Mouse (Mus musculus) c-Kit-positive CD71-positive TER-119-positive erythroid progenitor cells, embryonic 14.5 days (primary cell): ENCODE results near the gene Clk3.

Experiments
- DNase-seq: peaks from one replicate; pipeline ENCODE4 v3.0.0-alpha.2; 2013; ENCODE audit warnings: low spot score

Clk3 gene

DNA sequence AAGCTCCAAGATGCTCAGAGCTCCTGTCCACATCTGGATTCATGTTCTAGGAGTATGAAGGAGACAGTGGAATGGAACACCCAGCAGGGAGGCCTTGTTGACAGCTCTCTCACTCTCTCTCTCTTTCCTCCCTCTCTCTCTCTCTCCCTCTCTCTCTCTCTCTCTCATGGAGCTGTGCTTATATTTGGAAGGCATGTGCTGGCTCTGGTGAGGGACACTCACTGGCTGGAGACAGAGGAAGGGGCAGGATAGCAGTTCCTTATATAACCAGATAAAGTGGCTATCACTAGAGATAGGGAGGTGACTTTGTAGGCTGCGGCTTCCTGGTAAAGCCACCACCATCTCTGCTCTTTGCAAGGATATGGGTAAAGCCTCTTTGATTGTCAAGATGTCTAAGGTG is 4.6 kb upstream of the Clk3 start:
- DNase-seq: peak; percentile 64

DNA sequence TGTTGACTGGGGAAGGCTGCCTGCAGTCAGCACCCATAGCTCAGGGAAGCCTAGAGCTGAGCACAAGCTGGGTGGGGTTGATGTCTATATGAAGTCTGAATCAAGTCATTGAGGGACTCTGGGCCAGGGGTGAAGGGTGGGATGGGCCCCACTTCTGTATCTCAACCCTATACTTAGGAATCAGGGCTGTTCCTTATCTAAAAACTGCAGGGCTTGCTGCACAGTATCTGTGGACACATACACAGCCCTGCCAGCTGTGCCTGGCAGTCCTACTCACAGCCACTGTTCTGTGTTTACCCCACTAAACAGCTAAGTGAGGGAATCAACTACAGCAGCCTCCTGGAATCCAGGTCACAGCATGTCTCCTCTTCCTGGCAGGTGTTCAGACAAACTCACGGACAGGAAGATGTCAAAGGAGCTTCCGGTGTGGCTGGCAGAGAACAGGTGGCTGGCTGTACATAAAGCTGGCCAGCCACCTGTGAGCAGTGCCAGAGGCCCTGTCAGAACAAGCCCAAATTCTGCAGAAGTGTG is 3.9 kb upstream of the Clk3 start:
- DNase-seq: peak; percentile 85

DNA sequence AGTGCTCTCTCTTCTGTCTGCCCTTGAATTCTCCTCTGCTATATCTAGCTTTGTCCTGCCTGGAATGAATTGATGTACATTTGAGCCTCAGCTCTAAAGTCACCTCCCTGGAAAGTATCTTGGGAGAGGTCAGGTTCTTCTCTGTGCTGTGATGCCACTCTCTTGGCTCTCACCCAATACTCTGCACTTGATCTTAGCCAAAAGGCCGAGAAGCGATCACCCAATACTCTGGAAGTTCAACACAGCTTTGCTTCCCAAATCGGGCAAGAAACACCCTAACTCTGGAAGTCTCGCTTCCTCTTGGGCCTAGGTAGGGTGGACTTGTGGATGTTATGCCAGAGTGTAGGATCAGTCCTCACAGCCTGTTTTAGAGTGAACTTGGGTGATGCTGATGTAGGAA is 1.6 kb upstream of the Clk3 start:
- no peak for DNase-seq

DNA sequence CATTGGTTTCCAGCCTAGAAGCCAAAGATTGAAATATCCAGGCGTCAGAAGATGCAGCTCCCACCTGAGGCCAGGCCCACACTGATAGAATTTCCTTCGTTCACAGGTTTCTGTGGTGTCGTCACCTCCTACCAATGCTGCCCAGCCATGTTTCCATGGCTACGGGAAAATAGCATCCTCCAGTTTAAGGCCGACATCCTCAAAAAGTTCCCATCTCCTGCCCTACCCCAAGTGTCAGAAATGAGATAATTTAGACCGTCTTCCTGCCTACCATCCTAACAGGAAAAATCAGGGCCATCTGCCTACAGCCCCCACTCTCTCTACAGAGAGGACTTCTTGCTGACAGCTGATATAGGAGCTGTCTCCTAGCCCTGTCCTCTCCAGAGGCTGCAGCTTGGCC is 771 bp upstream of the Clk3 start:
- no peak for DNase-seq

DNA sequence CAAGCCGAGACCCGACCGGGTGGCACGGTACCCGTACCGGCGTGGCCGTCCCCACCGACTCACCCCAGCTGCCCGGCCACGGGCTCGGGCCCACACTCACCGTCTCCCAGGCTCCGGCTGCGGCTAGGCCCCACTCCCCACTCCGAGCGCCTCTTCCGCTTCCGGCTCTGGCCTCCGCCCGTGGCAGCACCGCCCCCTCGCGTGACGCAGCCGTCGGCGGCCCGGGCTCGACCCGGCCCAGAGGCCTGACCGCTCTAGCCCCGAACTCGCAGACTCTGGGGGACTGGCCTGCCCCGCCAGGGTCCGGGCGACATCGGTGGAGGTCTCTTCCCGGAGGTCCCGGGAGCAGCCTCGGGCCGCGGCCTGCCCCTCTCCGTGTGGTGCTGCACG is 691 bp downstream of the Clk3 start:
- DNase-seq: peak; percentile 83

DNA sequence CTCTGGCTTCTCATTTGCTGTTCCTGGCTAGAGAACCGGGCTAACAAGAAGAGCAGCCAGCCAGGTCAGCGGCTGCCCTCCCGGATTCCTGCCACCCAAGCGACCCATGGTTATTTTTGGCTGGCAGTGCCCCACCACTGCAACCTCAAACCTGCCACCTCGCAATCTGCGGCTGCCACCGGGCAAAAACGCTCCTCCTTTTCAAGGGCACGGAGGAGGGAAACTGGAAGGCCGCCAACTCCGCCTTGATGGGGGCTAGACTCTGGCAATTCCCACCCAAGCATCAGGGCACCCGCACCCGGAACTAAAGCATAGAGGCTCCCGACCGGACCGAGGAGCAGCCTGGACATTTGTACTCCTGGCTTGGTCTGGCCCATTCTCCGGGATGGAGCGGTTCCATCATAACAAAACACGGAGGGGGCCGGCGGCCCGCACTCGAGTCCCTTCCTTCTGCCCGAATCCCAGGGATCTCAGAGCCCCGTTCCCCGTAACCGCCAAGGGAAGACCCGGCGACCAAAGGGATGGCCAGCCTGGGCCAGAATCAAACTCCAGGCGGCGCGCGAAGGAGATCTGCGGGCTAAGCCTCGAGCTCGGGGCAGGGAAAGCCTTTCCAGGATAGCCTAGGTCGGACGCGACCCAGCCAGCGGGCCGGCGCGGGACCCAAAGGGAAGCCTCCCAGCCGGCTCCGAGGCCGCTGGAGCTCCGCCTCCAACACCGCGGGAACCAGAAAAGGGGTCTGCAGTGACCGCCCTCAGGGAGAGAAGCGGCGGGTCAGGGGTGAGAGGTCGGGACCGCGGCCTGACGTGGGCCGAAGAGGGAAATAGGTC is 1.3 kb downstream of the Clk3 start:
- peak; percentile 46 for DNase-seq

DNA sequence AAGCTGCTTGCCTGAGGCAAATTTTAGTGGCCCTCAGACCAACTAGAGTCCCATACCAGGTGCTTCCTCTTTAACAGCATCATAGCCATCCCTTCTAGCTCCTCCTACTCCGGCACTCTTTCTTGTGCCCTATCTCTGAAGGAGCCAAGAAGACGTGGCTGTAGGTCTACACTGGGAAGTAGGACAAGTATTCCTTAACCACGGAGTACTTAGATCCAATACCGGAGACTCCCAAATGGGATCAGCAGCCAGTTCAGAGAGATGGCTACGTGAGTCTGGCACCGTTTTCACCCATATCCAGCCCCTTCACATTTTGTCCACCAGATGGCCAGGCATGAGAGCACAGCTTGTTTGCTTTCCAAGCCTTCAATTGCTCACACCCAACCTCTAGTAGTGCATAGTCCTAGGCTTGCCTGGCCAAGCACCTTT is 3.1 kb downstream of the Clk3 start:
- no peak for DNase-seq

DNA sequence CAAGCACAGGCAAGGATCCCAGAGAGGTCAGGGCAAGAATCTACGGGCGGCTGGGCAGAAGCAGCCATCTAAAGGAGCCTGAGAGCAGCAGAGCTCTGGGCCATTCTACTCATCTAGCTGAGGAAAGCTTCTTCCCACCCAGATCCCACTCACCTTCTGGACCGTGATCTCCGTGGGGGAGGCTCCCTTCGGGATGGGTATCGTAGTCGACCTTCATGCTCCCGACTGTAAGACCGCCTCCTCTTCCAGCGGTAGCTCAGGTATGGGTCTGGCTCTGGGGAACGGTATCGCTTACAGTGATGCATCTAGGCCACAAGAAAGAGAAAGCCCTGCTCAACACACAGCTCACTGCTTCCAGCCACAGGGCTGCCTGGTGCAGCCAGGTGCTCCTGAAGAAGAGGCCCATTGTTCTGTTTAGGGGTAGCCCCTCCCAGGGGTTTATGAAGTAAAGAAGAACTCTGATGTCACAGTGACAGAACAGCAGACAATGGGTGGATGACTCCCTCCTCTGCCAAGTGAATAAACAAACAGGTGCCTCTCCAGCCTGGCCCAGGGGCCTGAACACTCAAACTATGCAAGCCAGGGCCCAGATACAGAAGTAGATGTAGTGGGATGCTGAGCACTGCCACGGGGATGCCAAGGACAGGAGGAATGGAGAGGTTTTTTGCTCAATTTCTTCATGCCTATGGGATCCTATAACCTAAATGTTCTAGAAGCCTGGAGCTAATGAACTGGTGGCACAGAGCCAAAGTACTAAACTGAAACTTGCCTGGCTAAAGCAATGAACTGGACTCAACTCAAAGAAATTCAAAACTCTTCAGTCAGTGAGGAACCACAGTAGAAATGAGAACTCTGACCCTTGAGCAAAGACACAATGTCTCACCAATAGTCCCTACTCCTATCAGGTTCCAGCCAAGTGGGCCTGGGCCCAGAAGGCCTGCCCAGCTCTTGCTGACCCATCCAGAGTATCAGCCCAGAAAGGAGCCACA is 3.8 kb downstream of the Clk3 start:
- DNase-seq: no peak

DNA sequence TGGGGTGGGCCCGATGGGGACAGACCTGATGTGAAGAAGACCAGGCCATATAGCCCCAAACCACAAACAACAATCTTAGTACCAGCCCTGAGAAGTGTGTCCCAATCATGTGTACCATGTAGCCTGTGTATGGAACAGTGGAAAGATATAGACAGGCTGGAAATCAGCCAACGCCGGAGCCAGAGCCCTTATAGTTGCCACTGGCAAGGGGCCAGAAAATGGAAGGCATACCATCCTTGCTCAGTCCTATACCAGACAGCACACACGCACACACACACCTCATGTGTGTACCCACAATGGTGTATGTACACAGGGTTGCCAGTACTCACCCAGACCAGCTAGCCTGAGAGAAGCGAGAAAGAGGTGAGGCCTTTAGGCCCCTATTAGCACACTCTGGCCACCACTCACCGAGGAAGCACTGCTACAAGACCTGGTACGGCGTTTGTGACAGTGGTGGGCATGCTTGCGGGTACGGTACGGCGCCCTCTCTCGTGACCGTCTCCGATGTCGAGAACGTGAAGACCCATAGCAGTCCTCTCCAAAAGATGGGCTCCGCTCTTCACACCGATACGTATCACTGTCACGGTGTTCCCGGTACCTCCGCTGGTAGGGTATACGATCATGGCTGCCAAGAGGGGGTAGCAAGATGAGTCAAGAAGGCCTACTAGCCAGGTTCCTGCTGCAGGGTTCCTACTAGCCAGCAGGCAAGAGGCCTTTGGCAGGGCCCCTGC is 5.1 kb downstream of the Clk3 start:
- DNase-seq: no peak

DNA sequence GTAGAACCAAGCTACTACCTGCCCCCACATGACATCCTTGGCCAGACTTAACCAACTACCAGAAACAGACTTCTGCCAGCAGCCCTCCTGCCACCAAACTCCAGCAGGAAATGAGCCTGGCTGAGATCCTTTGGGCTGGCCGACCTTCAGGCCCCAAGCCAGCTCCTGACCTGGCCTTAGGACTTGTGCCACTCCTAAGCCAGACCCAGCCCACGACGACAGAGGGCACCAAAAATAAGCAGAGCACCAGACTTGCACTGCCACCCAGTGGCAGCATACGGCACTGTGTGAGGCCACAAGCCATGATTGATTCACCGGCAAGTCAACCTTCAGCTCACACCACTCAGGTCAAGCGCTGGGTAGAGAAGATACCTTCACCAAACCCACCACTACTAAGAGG is 6.4 kb downstream of the Clk3 start:
- DNase-seq: peak; percentile 70

DNA sequence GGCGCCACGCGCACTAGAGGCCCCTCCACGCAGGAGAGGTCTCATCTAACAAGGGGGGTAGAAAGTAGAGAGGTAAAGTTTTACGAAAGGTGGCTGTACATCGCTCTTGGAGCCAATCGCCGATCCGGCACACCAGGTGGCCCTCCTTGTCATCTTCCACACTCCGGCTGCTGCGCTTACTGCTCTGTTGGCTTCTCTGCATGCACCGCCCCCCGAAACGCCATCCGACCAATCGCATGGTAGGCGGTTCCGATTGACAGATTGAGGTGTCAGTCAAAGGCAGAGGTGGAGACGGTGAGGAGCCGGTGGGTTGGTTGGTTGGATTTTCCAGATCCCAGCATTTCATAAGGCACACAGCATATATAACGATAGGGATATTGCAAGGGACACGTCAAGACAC is 7.1 kb downstream of the Clk3 start:
- no peak for DNase-seq

DNA sequence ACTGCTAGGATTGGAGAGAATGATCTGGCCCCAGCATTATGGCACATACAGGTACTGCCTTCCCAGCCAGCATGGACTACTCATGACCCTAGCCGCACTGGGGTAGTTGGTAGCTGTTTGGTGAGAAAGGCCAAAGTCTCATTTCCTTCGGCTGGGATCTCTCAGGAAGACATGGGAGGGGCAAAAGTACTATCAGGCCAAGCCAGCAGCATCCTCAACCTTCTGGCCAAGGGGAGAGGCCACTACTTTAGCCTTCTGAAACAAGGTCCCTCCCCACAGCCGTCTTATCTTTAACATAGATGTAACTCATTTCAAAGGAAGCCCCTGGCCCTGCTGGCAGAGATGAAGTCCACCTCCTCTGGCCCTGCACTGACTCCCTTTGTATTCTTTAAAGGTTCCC is 8.1 kb downstream of the Clk3 start:
- DNase-seq: peak; percentile 73

DNA sequence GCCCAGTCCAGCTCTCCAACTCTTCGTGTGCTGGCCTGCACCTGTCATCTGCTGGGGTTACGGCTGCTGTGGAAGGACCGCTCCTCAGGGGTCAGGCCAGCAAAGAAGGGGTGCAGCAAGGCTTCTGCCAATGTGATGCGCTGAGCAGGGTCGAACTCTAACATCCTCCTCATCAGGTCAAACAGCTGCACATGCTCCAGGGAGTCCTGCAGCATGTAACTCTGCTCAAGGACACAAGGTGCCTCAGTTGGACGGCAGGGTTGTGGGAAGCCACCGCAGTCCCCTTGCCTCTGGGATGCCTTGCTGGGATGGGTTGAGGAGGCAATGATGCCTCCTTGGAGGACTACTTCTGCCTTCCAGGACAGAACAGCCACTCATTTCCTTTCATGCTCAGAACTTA is 14.8 kb downstream of the Clk3 start:
- DNase-seq: no peak

DNA sequence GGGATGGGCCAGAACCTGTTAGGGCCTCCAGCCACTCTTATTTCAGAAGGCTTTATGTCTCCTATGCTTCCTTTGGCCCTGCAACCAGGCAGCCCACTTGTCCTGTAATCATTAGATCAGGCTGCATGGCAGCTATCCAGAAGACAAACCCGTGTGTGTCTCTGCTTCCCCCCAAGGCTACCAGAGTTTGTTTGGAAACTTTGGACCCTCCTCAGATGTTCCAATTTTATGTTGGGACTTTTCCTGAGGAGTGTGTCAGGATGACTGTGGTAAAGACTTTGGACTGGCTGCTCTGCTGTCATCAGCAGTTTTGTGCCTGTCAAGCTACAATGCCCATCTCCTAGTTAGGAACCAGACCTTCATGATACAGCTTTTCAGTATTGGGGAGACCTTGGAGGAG is 16.8 kb downstream of the Clk3 start:
- DNase-seq: no peak

DNA sequence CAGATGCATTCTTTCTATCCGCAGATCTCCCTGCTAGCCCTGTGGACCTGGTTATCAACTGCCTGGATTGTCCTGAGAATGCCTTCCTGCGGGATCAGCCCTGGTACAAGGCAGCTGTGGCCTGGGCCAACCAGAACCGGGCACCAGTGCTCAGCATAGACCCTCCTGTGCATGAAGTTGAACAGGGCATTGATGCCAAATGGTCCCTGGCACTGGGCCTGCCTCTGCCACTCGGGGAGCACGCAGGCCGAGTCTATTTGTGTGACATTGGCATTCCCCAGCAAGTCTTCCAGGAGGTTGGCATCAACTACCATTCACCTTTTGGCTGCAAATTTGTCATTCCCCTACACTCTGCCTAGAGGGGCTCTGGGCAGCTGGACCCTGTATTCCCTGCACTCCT is 17.5 kb downstream of the Clk3 start:
- DNase-seq: no peak

DNA sequence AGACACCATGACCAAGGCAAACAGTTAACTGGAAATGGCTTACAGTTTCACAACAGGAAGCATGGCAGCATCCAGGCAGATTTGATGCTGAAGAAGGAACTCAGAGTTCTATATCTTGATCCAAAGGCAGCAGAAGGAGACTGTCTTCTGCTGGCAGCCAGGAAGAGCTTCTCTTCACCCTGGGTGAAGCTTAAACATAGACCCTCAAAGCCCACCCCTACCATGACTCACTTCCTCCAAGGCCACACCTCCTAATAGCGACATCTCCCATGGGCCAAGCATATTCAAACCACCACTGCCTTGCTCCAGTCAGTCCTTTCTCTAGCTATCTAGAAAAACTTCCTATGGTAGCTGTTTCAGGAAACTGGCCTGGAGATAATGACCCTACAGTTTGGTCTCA is 18.6 kb downstream of the Clk3 start:
- DNase-seq: no peak

DNA sequence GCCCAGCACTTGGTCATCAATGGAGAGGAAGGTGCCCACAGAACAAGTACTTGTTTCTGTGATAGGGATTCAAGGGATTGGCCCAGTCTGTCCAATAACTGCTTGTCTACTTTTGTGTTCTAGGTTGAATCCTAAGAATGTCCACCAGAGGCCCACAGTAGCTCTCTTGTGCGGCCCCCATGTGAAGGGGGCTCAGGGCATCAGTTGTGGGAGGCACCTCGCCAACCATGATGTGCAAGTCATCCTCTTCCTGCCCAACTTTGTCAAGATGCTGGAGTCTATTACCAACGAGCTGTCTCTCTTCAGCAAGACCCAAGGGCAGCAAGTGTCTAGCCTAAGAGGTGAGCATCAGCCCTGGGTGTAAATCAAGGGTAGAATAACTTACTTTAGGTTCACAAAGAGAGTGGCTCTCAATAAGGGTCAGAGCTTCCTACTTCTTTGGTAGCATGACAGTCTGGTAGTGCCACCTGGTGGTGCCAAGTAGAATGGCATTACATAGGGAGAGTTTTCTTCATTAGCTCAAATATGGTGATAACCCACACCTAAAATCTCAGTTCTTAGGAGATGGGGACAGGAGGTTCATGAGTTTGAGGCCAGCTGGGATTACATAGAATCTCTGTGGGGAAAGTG is 21.1 kb downstream of the Clk3 start:
- peak; percentile 72 for DNase-seq

DNA sequence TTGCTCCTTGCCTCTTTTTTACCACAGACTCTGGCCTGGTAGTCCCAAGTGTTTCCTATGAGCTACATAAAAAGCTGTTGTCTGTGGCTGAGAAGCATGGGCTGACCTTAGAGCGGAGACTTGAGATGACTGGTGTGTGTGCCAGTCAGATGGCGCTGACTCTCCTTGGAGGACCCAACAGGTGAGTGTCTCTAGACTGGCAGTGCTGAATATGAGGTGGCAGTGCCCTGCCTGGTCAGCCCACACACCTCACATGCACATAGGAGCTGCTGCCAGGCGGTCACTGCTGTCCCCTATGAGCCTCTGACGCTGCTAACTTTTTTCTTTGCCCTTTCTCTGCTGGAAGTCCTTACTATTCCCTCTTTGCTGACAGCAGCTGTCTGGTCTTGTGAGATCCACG is 25.8 kb downstream of the Clk3 start:
- no peak for DNase-seq

DNA sequence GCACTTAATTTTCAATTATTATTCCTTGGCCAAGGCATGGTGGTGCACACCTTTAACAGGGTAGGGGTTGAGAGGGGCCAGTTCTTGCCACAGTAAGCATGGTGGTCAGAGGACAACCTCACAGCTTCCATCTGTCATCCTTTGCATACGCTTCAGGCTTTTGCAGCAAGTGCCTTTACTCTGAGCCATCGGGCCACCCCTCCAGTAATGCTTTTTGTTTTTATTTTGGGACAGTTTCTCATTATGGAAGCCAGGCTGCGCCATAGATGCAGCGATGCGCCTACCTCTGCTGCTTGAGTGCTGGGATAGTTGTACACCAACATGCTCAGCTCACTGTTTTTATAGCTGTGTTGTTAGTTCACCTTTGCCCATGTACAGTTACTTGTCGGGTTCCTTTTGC is 32.1 kb downstream of the Clk3 start:
- no peak for DNase-seq

DNA sequence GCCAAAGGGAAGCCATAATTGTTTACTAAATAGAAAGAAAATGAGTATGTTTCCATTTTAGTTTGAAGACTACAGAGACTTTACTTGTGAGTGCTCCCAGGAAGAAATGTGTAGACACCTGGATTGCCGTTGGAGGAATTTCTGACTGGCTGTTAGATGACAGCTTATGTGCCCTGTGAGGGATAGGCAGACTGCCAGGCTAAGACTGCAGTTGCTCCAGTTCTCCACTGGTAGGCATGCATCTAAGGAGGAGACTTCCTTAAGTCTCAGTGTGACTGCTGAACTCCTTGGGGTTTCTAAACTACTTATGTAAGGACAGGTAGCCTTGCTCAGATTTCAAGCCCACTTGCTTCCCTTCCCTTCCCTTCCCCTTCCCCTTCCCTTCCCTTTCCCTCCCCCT is 37.3 kb downstream of the Clk3 start:
- DNase-seq: no peak

DNA sequence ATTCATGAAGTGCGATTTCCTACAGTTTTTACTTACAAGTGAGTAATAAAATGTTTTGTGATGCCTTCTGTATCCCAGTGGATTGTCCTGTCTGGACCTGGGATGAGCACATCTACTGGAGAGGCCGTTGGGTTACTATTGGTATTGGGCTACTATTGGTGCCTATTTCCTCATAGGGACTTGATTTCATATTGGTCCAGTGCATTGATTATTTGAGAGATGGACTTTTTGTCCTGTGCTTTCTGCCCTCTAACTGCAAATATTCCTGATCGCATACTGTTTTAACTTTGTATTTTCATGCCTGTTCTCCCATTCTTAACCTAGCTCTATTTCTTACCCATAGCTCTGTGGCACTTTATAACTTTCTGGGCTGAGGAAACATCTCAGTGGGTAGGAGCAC is 41.0 kb downstream of the Clk3 start:
- no peak for DNase-seq

DNA sequence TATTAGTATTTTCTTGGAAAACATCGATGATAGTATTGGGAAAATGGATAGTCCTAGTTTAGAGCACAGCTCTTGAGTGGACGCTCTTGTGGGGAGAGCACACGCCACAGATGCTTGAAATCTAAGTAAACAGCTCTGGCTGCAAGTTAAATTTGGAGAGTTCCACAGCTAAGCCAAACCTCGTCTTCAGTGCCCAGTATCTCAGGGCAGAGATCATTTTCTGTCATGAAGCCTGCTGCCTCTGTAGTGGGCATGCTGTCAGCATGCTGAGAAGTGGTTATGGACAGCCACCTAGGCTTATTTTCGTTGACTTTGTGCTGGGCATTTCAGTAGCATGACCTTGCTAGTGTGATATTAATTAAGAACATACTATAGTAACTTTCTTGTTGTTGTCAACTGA is 41.9 kb downstream of the Clk3 start:
- DNase-seq: no peak
